Mouse (Mus musculus) spleen, embryonic (tissue): ENCODE measurements around the gene Ctss.

Experiments
- CTCF ChIA-PET: fragments of 350-600 bp; sonication (Branson Sonifier 250); formaldehyde crosslinking; loops from one replicate; lab custom pipeline; 2022; lab: Charles Lee

Ctss gene

DNA sequence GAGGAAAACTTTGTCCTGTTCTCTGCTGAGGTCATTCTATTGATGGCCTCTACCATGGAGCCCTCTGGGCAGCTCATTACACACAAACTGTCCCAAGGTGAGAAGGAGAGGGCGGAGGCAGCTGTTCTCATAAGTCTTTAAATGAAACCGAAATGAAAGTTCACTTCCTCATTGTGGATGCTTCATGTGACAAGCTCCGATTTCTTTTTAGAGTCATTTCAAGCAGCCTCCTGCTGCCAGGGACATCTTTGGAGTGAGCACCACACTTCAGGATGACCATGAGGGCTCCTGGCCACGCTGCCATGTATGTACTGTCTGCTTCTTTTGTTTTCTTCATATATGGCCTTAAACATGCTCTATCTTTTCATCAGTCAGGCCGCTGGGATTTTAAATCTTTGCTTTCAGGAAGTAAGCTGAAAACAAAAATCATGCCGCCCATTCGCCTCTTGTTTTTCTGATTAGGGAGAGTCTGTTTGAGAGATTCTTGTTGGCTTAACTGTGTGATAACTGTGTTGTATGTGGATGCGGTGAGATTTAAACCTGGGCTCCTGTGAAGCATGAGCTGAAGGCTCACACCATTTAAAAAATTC is at the start of gene Ctss:
Gene Ctss (plus strand): TSS at position 165 of the 590 bp plus-strand sequence.
- CTCF ChIA-PET: interaction anchor here (0.6 kb wide), 2 partner anchors 94 to 135 kb away, joined by 5 to 18 read pairs; no protein-coding TSS in a partner anchor

DNA sequence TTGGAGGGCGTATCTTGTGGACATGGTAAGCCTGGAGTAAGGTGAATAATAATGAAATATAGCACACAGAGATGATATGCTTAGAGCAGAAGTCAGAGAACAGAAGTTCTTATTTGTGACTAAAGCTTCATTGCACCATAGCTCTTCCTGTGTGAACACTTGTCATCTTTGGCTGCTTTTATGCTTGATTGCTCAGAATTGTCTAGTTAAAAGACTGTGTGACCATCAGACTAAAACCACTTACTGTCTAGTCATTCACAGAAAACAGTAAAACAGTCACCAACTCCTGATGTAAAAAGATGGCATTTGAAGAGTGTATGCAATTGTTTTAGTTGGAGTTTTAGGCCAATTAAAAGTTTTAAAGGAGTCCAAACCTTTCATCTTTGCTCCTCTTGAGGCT is 47.6 kb upstream of the Ctss start:
- CTCF ChIA-PET: no interaction called here

DNA sequence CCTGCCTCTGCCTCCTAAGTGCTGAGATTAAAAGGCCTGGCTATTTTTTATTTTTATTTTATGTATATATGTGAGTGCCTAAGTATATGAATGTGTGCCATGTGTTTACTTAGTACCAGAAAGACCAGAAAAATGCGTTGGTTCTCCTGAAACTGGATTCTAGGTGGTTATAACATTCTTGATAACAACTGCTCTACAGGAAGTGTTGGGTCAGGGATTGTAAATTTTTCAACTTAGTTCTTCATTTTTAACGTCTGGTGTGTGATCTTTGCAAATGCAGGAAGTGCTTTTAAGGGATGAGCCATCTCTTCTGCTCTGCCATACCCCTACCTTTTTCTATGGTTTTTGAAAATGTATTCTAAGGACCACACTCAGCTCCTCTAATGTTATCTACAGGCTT is 40.2 kb upstream of the Ctss start:
- CTCF ChIA-PET: interaction anchor here (0.7 kb wide), 1 partner anchor 138 kb away, joined by 3 read pairs; no protein-coding TSS in a partner anchor

DNA sequence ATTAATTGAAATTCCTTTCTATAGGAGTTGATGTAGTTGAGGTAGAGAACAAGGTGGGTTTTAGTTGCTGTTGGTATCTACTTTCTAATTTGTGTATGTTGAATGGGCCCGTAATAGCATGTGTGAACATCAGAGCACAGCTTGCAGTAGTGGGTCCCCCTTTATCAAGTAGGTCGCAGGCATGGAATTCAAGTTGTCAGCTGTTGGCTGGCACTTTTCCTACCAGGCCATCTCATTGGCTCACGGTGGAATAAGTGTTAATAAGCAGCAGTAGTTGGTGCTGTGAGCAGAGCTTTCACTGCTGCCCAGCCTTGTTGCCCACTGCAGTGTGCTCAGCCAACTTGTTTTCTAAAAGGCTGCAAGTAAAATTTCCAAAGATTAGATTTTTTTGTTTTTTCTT is 37.9 kb upstream of the Ctss start:
- CTCF ChIA-PET: no interaction called here

DNA sequence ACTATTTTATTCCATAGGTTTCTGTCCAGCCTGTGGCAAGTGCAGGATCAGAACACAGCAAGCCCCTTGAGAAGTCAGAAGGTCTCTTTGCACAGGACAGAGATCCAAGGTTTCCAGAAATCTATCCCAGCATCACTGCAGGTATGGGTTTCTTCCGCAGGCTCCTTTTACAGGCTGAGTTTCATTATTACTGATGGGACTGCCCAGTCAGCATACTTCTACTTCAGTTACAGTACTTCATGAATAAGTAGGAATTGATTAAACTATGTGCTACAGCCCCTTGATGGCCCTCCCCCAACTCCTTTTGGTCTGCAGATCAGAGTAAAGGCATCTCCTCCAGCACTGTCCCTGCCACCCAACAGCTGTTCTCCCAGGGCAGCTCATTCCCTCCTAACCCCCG is 36.3 kb upstream of the Ctss start:
- CTCF ChIA-PET: no interaction called here

DNA sequence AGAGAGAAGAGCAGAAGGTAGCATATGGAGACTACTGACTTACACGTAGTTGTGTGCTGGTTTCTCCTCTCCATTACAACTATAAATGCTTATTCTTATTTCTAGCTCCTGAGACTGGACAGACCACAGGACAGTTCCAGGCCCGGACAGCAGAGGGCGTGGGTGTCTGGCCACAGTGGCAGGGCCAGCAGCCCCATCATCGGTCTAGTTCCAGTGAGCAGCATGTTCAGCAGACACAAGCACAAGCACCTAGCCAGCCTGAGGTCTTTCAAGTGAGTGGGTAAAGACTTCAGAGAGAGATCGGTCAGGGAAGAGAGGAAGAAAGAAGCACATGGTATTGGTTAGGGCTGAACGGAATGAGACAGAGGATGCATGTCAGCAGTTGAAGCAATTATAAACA is 32.2 kb upstream of the Ctss start:
- CTCF ChIA-PET: interaction anchor here (0.6 kb wide), 1 partner anchor 616 kb away, joined by 3 read pairs; no protein-coding TSS in a partner anchor

DNA sequence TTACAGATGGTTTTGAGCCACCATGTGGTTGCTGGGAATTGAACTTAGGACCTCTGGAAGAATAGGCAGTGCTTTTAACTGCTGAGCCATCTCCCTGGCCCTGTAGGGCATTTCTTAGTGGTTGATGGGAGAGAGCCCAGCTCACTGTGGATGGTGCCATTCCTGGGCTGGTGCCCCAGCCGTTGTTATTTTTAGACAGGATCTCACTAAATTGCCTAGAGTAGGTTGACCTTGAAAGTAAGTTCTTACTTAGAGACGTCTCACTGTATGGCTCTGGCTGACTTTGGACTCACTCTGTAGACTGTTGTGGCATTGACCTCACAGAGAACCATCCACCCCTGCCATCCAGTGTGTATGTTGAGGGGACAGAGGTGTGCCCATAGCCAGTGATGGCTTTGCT is 28.4 kb upstream of the Ctss start:
- CTCF ChIA-PET: no interaction called here

DNA sequence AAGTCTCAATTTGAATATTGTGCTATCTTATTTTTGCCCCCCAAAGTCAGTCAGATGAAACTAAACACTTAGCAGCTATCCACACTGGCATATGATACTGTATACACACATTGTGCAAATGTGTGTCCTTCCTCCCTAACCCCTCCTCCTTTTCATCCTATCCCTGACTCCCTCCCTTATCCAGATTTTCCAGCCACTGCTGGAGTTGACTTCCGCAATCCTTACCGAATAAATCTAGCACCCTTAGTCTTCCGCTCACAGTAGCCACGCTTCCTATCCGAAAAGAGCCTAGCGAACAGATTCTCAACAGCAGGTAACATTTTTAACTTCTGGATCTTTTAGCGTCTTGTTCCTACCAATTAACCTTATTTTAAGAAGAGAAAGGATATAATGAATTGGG is 27.6 kb upstream of the Ctss start, which contains the start of gene Ctsk:
Gene Ctsk (plus strand): TSS at position 233 of the 400 bp plus-strand sequence.
- CTCF ChIA-PET: no interaction called here

DNA sequence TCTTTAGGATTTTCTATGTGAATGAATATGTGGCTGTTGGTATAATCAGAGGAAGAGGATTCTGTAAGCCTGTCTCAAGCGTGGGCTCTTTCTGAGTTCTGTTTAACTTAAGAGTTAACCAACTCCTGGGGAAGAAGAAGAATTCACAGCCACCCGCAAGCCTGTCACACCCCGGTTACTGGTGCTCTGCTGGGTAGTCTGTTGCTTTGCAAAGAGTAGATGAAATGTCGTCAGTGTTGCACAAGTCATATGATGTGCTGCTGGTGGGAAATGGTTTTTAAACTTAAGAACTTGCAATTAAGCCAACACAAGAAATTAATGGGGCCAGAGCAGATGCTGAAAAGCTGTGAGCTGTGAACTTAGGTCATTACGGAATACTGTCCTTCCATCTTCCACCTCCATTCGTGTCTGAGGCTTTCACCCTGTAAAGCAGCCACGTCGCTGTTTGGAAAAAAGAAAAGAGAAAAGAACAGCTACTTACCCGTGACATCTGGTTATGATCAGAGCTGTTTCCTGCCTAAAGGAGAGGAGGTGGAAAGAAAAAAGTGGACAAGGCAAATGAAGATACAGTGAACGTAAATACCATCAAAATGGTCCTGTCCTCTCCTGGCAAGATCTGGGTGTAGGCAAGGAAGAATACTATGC is 27.0 kb upstream of the Ctss start:
- CTCF ChIA-PET: no interaction called here

DNA sequence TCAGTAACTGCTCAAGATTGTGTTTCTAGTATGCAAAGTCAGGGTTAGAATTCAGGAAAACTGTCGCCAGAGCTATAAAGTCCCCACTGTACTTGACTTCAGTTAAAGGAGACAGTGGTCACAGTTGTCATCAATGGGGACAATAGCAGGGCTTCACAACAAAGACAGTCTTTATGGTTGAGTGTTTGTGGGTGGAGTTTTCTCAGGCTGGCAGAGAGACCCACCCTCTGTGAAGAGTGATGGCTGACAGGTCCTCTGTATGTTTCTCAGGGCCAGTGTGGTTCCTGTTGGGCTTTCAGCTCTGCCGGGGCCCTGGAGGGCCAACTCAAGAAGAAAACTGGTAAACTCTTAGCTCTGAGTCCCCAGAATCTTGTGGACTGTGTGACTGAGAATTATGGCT is 24.3 kb upstream of the Ctss start:
- CTCF ChIA-PET: interaction anchor here (0.7 kb wide), 1 partner anchor 31 kb away, joined by 3 read pairs; no protein-coding TSS in a partner anchor

DNA sequence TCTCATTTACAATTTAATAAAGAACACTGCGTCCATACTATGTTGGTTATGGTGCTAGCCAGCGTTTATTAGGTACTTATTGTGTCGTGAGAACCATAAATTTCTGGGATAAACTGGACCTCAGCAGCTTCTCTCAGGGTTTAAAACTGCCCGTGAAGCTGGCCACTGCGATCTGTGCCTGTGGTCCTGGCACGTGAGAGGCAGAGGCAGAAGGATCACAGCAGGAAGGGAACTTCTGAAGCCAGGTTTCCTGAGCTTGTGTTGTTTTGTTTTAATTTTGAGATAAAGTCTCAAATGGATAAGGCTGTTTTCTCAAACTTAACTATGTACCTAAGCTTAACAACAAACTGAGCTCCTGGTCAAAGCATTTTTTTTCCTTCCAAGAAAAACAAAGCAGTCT is 17.2 kb upstream of the Ctss start:
- CTCF ChIA-PET: no interaction called here

DNA sequence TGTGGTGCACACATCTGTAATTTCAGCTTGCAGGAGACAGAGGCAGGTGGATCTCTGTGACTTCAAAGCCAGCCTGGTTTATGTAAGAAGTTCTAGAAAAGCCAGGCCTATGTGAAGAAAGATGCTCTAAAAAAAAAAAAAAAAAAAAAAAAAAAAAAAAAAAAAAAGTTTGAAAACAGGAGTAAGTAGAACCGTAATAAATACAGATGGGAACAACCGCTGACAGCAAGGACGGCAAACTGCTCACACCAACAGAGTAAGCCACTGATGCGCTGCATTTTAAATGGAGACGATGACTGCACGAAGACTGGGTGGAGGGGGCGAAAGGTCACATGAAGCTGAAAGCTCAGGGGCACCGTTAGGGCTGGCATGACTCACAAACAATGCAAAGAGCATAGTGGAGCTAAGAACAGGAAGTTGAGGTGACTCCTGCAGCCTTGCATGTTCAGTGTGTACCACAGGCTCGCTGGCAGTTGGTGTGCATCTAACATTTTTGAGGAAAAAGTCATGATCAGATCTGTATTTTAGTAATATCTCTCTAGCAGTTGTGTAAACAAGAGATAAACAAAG is 14.9 kb upstream of the Ctss start:
- CTCF ChIA-PET: interaction anchor here (0.5 kb wide), 1 partner anchor 209 kb away, joined by 7 read pairs; no protein-coding TSS in a partner anchor

DNA sequence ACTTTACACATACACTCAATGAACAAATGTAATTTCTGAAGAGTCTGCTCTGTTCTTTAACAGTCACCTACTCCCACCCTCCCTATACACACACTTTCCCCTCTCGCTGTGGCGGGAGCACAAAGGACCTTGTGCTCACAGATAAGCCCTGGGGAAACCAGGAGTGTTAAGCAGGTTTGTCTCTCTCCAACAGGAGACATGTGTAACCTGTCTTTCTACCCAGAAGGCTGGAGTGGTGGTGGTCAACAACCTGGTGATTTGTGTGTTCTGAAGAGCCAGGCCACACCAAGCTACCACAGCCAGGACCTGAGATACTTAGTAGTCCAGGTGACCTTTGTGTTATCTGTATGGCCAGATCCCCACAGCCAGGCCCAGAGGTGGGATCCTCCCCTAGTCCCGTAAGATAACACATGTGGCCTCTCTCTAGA is 10.0 kb upstream of the Ctss start:
- CTCF ChIA-PET: no interaction called here

DNA sequence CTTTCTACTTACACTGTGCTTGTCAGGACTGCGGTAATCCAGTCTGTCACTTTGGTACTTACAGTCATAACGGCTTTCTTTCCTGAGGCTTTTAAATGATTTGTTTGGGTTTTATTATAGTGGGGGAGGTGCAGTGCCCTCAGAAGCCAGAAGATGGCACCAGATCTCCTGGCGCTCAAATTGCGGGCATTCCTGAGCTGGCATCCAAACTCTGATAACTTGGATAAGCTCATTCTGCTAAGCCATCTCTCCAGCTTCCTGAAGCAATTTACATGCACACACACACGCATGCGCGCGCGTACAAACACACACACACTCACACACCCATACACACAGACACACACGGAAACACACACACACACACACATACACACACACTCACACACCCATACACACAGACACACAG is 9.1 kb upstream of the Ctss start:
- CTCF ChIA-PET: interaction anchor here (0.6 kb wide), 1 partner anchor 182 kb away, joined by 3 read pairs; no protein-coding TSS in a partner anchor

DNA sequence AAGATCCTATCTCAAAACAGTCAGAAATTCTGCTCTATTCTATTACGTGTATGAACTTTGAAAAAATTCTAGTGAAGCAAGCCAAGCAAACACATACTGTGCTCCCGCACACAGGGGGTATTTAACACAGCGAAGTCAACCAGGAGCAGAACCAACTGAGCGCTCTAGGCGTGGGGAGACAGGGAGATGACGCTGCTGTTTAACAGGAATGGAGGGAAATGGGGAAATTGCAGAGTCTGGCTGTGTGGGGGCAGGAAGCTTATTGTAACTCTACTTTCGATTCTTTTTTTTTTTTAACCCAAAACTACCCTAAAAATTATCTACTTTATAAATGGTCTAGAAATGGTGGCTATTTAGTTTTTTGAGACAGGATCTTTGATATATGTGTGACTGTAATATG is 7.7 kb upstream of the Ctss start:
- CTCF ChIA-PET: interaction anchor here (0.8 to 1.0 kb wide), 2 partner anchors 24 to 261 kb away, joined by 3 to 5 read pairs; no protein-coding TSS in a partner anchor

DNA sequence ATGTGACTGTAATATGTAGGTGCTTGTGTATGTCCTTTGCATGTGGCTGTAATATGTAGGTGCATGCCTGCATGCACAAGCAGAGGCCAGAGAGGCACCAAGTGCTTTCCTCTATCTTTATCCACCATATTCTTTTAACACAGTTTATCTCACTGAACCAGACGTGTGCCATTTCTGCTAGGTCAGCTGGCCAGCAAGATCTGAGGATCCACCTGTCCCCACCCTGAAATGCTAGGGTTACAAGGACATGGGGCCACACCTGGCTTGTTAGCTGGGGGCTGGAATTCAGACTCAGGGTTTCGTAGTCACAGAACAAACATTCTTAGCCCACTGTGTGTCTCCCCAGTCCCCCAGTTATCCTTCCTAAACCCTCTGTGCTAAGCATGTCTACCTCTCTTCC is 7.3 kb upstream of the Ctss start:
- CTCF ChIA-PET: interaction anchor here (0.6 to 1.0 kb wide), 4 partner anchors 16 to 260 kb away, joined by 3 to 7 read pairs (median 4); no protein-coding TSS in a partner anchor

DNA sequence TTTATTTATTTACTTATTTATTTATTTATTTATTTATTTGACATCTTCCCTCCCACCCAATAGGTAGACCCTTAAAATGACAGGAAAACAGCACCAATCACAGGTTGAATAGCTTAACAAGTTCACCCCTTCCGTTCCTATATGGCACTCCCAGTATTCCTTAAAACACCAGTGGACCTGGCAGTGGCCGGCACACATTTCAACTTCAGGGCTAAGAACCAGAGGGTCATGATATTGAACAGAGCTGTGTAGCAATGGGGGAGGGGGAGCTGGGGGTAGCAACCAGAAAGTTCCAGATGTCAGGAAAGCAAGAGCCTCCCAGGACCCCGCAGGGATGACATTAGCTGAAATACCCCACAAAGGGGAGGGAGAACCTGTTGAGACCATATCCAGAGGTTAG is 6.5 kb upstream of the Ctss start:
- CTCF ChIA-PET: interaction anchor here (0.6 to 1.2 kb wide), 3 partner anchors 68 to 321 kb away, joined by 4 to 7 read pairs (median 4); no protein-coding TSS in a partner anchor

DNA sequence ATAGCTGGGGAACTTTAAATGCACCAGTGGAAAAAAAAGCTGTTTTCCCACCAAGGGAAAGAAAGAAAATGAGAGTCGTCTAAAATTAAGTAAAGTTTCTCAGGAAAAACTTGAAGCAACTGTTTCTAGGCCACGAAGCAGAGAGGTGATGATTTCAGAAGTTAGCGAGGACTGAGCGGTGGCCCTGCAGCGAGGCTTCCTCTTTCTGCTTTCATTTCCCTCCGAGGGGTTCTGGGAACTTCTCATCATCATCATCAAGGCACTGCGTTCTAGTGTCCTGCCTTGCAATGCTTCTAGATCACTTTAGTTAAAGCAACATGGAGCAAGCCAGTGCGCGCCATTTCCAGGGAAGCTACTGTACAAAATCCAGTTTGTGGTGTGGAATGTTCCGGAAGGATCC is 5.4 kb upstream of the Ctss start:
- CTCF ChIA-PET: interaction anchor here (1.2 kb wide), 1 partner anchor 67 kb away, joined by 4 read pairs; no protein-coding TSS in a partner anchor

DNA sequence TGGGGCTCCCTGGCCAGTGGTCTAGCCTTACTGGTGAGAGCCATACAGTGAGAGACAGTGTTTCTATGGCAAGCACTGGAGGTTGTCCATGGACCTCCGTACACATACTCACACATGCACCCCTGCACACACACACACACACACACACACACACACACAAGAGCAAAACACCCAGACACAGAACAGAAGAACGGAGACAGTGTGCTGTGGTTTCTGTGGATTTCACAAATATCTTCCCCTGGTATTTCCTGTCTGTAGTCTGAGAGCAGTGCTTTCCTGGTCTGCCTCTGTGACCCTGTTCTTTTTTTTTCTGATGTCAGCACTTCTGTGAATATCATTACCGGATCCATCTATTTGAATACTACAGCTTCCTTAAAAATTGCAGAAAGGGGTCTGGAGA is 2.9 kb upstream of the Ctss start:
- CTCF ChIA-PET: interaction anchor here (0.6 kb wide), 1 partner anchor 273 kb away, joined by 3 read pairs; no protein-coding TSS in a partner anchor

DNA sequence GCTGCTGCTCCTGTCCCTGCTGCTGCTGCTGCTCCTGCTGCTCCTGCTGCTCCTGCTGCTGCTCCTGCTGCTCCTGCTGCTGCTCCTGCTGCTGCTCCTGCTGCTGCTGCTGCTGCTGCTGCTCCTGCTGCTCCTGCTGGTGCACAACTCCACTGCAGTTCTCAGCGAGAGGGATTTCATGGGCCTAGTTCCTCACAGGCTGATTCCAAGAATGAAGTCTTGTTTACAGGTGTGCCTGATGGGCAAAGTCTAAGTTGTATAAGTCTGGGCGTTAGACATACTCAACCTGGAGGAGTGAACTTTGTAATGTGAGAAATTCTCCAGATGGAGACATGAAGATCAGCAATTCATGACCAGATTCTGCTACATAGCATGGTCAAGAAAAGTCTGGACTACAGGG is 1.9 kb upstream of the Ctss start:
- CTCF ChIA-PET: no interaction called here

DNA sequence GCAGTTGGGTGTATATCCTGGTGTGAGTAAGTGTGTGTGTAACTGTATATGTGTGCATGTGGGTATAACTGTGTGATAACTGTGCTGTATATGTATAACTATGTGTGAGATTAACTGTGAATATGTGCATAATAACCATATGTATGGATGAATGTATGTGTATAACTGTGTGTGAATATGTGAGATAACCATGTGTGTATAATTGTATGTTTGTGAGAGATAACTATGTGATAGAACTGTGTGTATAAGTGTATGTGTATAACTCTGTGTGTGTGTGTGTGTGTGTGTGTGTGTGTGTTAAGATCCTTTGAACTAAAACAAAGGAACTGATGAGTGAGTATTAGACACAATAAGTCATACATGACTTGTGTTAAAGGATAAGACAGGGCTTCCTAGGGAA is 475 bp upstream of the Ctss start:
- CTCF ChIA-PET: interaction anchor here (0.6 kb wide), 1 partner anchor 136 kb away, joined by 5 read pairs; no protein-coding TSS in a partner anchor

DNA sequence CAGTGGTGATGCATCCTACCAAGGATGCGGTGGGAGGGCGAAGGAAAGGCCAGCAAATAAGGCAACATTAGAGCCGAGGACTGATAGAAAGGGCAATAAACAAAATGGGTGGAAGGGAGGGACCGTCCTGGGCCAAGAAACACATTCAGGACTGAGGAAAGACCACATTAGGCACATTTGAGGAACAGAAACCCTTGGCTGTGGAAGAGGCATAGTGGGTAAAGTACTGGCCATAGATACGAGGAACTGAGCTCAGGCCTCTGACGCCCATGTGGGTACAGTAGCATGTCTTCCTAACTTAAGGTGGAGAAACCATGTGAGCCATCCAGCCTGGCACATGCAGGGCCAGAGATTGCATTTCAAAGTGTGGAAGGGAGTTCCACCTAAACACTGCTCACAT is 3.2 kb downstream of the Ctss start:
- CTCF ChIA-PET: no interaction called here
